In genomic region chr16:62782229-62782628, GRCm38 (mm10) we compare ENCODE assay signal across 9 mouse cellular contexts. TPM values are rescaled to one million over a fixed set of nuclear protein-coding genes. Genes with fewer than 3 reads are reported as not detected.
DNase-seq lines count a peak whose midpoint lies in the region; TF ChIP-seq lines count a peak whose summit lies in the region.
"Had no signal": no experiment of that assay in that cellular context is flagged by ENCODE, and none has a peak within 500 bp of the region (broad histone marks: within the 10 kb centered on the region; RNA-seq: fewer than 3 reads in every experiment).

No protein-coding gene starts in this region.

- TF ChIP-seq CTCF in layer of hippocampus, adult 2 months (conservative IDR thresholded peaks at IDR 0.05), result peak; percentile 71

- DNase-seq in adrenal gland, postnatal 14 days, result peak; percentile 21
- no peak for DNase-seq in adrenal gland, adult 18-20 months (ENCODE audit: low spot score in 2 of 2)
- DNase-seq in layer of hippocampus, adult 2 months (ENCODE audit: low spot score in 2 of 2), result no peak
- DNase-seq in layer of hippocampus, postnatal 14 days (ENCODE audit: low spot score in 2 of 2), result no peak
- peak; percentile 22 for DNase-seq in MN1 (ENCODE audit: low spot score)
- DNase-seq in lung, postnatal 25 days (ENCODE audit: low spot score), result peak; percentile 24
- no peak for DNase-seq in spleen, postnatal 14 days (ENCODE audit: low spot score in 2 of 2)
- DNase-seq in right cerebral cortex, postnatal 25 days, result no peak

- H3K27ac ChIP-seq in layer of hippocampus, adult 2 months, result no peak overlapping the region
- H3K27ac ChIP-seq: liver, embryonic 15.5 days had no signal

- H3K4me3 ChIP-seq in layer of hippocampus, adult 2 months, result no peak overlapping the region
- H3K4me3 ChIP-seq: liver, embryonic 15.5 days had no signal

RNA-seq across cellular contexts. Expression of gene Nsun3, which starts 4.4 kb away (rescaled TPM):
- total RNA-seq in adrenal gland, postnatal 14 days (2021), result 13.9 and 19.0 TPM in 2 replicates
- 10 to 100 TPM; 10.4 to 11.2 TPM for total RNA-seq in adrenal gland, adult 18-20 months (2021)
- total RNA-seq in layer of hippocampus, adult 2 months (2021), result 10 to 100 TPM; 10.4 to 12.0 TPM
- total RNA-seq in layer of hippocampus, postnatal 14 days (2021), result 10 to 100 TPM; 10.3 to 14.8 TPM

RNA-seq across cellular contexts. Expression of gene Stx19, which starts 32.2 kb away (rescaled TPM):
- not detected in 2 replicates for total RNA-seq in adrenal gland, postnatal 14 days (2021)
- not detected for total RNA-seq in adrenal gland, adult 18-20 months (2021)
- total RNA-seq in layer of hippocampus, adult 2 months (2021), result not detected
- total RNA-seq in layer of hippocampus, postnatal 14 days (2021), result not detected

Comparison
In these comparisons a context has a peak if more than half of its experiments do, and no peak if none do; other contexts are left out.
1. DNase-seq: peak in adrenal gland, postnatal 14 days (single experiment), MN1 (single experiment) and lung, postnatal 25 days (single experiment); none in adrenal gland, adult 18-20 months (0 of 2), layer of hippocampus, adult 2 months (0 of 2), layer of hippocampus, postnatal 14 days (0 of 2), spleen, postnatal 14 days (0 of 2) and right cerebral cortex, postnatal 25 days (single experiment).